Mouse (Mus musculus) forebrain, embryonic 10.5 days (tissue): ENCODE data around the gene Smim22. TPM values are rescaled to one million over a fixed set of nuclear protein-coding genes. Genes with fewer than 3 reads are reported as not detected.

Experiments used
- DNase-seq: peaks from one replicate; pipeline ENCODE4 v3.0.0-alpha.2; 2017; ENCODE audit warnings: low spot score; ENCODE audit errors: extremely low spot score
- H3K27ac ChIP-seq: fragments of 300-500 bp; sonication (generic); 2 replicates; pipeline ENCODE4 v1.5.1; 2016; ENCODE audit warnings: mild to moderate bottlenecking
- H3K27me3 ChIP-seq: fragments of 300-500 bp; sonication (generic); 2 replicates; pipeline ENCODE4 v1.6.1; 2016; ENCODE audit warnings: mild to moderate bottlenecking; ENCODE audit not compliant: poor library complexity, severe bottlenecking
- H3K36me3 ChIP-seq: fragments of 300-500 bp; sonication (generic); replicated peaks from 2 replicates; pipeline ENCODE4 v1.6.1; 2016; ENCODE audit warnings: mild to moderate bottlenecking, moderate library complexity
- H3K4me1 ChIP-seq: fragments of 300-500 bp; sonication (generic); 2 replicates; pipeline ENCODE4 v1.6.1; 2016
- H3K4me3 ChIP-seq: fragments of 300-500 bp; sonication (generic); 2 replicates; pipeline ENCODE4 v1.5.1; 2016; ENCODE audit warnings: mild to moderate bottlenecking, moderate library complexity
- H3K9me3 ChIP-seq: fragments of 300-500 bp; sonication (generic); 2 replicates; pipeline ENCODE4 v1.6.1; 2016; ENCODE audit warnings: mild to moderate bottlenecking, moderate library complexity
- WGBS: fragments of 180-500 bp; shearing (Covaris S2); methylation state at CpG from one replicate; pipeline ENCODE4 v1.1.7; 2016; 5-methylcytosine and 5-hydroxymethylcytosine counted together
- polyA plus RNA-seq: library from polyadenylated mRNA; unstranded; fragments of >200 nt; fragmentation: Nextera tagmentation; extraction: Ambion mirVana; gene quantifications from 2 replicates; pipeline ENCODE4 v1.2.1, GENCODE M21; 2016

Gene Smim22
- polyA plus RNA-seq, 1 experiment from 2014 or later = 1.7 TPM

- Histone ChIP-seq H3K4me1 (peaks cover 19% of the 10 kb centered on the region), H3K36me3 (peaks cover 55% of the 10 kb centered on the region), H3K4me3 (peak within 1 kb of the TSS; percentile 73), H3K27ac (peak within 1 kb of the TSS; percentile 86), H3K9me3 (no peaks in the 10 kb centered on the region), H3K27me3 (no peaks in the 10 kb centered on the region)
- WGBS = under 1% methylated on average over 60 of the region's 63 CpGs
- peak; percentile 98 for DNase-seq
These were observed 6.2 kb downstream of the Smim22 start, which contains the start of gene Rogdi for GRCm38 (mm10) chr16:5013054-5013838. Rogdi (minus strand) TSS chr16:5013553.

- Histone ChIP-seq H3K9me3 (no peaks in the 10 kb centered on the region), H3K4me3 (no peak overlapping the region), H3K27ac (no peak overlapping the region), H3K36me3 (peaks cover 62% of the 10 kb centered on the region), H3K4me1 (peaks cover 19% of the 10 kb centered on the region), H3K27me3 (no peaks in the 10 kb centered on the region)
- DNase-seq = no peak
- 94% methylated on average over 4 of the region's 4 CpGs for WGBS
These were observed 7.5 kb downstream of the Smim22 start for GRCm38 (mm10) chr16:5014578-5014977.

GRCm38 (mm10) chr16:5024021-5024420 is 16.9 kb downstream of the Smim22 start:
- Histone ChIP-seq H3K9me3 (no peaks in the 10 kb centered on the region), H3K4me1 (no peaks in the 10 kb centered on the region), H3K27ac (no peak overlapping the region), H3K36me3 (peaks cover 100% of the 10 kb centered on the region), H3K4me3 (no peak overlapping the region), H3K27me3 (no peaks in the 10 kb centered on the region)
- WGBS = 95% methylated on average over 3 of the region's 3 CpGs
- no peak for DNase-seq

GRCm38 (mm10) chr16:5029847-5030246 is 22.8 kb downstream of the Smim22 start:
- Histone ChIP-seq H3K36me3 (peaks cover 100% of the 10 kb centered on the region), H3K9me3 (no peaks in the 10 kb centered on the region), H3K4me3 (no peak overlapping the region), H3K4me1 (no peaks in the 10 kb centered on the region), H3K27ac (no peak overlapping the region), H3K27me3 (no peaks in the 10 kb centered on the region)
- 80% methylated on average over 2 of the region's 2 CpGs for WGBS
- DNase-seq = no peak

GRCm38 (mm10) chr16:5035591-5035990 is 28.5 kb downstream of the Smim22 start:
- H3K9me3 ChIP-seq = no peaks in the 10 kb centered on the region
- H3K4me1 ChIP-seq = no peaks in the 10 kb centered on the region
- peaks cover 100% of the 10 kb centered on the region for H3K36me3 ChIP-seq
- H3K27ac ChIP-seq = no peak overlapping the region
- H3K4me3 ChIP-seq = no peak overlapping the region
- H3K27me3 ChIP-seq = no peaks in the 10 kb centered on the region
- DNase-seq = no peak
- 93% methylated on average over 3 of the region's 3 CpGs for WGBS

- no peak overlapping the region for H3K27ac ChIP-seq
- no peaks in the 10 kb centered on the region for H3K9me3 ChIP-seq
- no peak overlapping the region for H3K4me3 ChIP-seq
- DNase-seq = no peak
- no peaks in the 10 kb centered on the region for H3K27me3 ChIP-seq
- peaks cover 100% of the 10 kb centered on the region for H3K36me3 ChIP-seq
- 91% methylated on average over 5 of the region's 5 CpGs for WGBS
- H3K4me1 ChIP-seq = no peaks in the 10 kb centered on the region
These were observed 29.7 kb downstream of the Smim22 start for GRCm38 (mm10) chr16:5036649-5037234.

GRCm38 (mm10) chr16:5045322-5045721 is 38.2 kb downstream of the Smim22 start:
- peaks cover 77% of the 10 kb centered on the region for H3K36me3 ChIP-seq

GRCm38 (mm10) chr16:5049182-5049773 is 42.2 kb downstream of the Smim22 start:
- DNase-seq = no peak
- Histone ChIP-seq H3K27ac (peak overlapping the region; percentile 91), H3K27me3 (no peaks in the 10 kb centered on the region), H3K9me3 (no peaks in the 10 kb centered on the region), H3K36me3 (peaks cover 54% of the 10 kb centered on the region), H3K4me1 (peaks cover 34% of the 10 kb centered on the region), H3K4me3 (peak overlapping the region; percentile 76)
- WGBS = under 1% methylated on average over 38 of the region's 38 CpGs

More at GRCm38 (mm10) chr16:5045322-5045721, 38.2 kb downstream of the Smim22 start:
- no peak for DNase-seq
- Histone ChIP-seq H3K27ac (no peak overlapping the region), H3K4me1 (peaks cover 16% of the 10 kb centered on the region), H3K9me3 (no peaks in the 10 kb centered on the region), H3K27me3 (no peaks in the 10 kb centered on the region), H3K4me3 (no peak overlapping the region)
- over 99% methylated on average over 3 of the region's 3 CpGs for WGBS

GRCm38 (mm10) chr16:5049774-5050234 is 42.7 kb downstream of the Smim22 start, which contains the start of the genes Glyr1 and Ubn1:
Glyr1 (minus strand) TSS chr16:5049863.
Ubn1 (plus strand) TSS chr16:5050057.
- Histone ChIP-seq H3K4me3 (peak within 1 kb of the TSS; percentile 76), H3K27me3 (no peaks in the 10 kb centered on the region), H3K4me1 (peaks cover 34% of the 10 kb centered on the region), H3K27ac (peak within 1 kb of the TSS; percentile 91), H3K9me3 (no peaks in the 10 kb centered on the region), H3K36me3 (peaks cover 52% of the 10 kb centered on the region)
- WGBS = under 1% methylated on average over 56 of the region's 56 CpGs
- DNase-seq = peak; percentile 99

GRCm38 (mm10) chr16:5050251-5051110 is 43.4 kb downstream of the Smim22 start:
- Histone ChIP-seq H3K4me1 (peaks cover 34% of the 10 kb centered on the region), H3K36me3 (peaks cover 52% of the 10 kb centered on the region), H3K4me3 (peak overlapping the region; percentile 76), H3K27me3 (no peaks in the 10 kb centered on the region), H3K9me3 (no peaks in the 10 kb centered on the region), H3K27ac (peak overlapping the region; percentile 91)
- peak; percentile 71 for DNase-seq
- under 1% methylated on average over 78 of the region's 78 CpGs for WGBS
